Mouse (Mus musculus) embryonic facial prominence, embryonic 15.5 days (tissue): Measurements from ENCODE around the gene Smoc1. TPM values are rescaled to one million over a fixed set of nuclear protein-coding genes. Genes with fewer than 3 reads are reported as not detected.

Source experiments
- ATAC-seq: fragments of 200-750 bp; cut with Nextera tagmentation; 2 replicates; pipeline ENCODE4 v1.8.0; 2017; ENCODE audit warnings: low read depth, moderate TSS enrichment; ENCODE audit not compliant: insufficient number of reproducible peaks, low FRiP score, low TSS enrichment
- H3K27ac ChIP-seq: fragments of 300-500 bp; sonication (generic); replicated peaks from 2 replicates; pipeline ENCODE4 v1.5.1; 2015; ENCODE audit warnings: mild to moderate bottlenecking, inconsistent platforms
- H3K27me3 ChIP-seq: fragments of 300-500 bp; sonication (generic); 2 replicates; pipeline ENCODE4 v1.6.1; 2015; ENCODE audit warnings: inconsistent platforms
- H3K36me3 ChIP-seq: fragments of 300-500 bp; sonication (generic); 2 replicates; pipeline ENCODE4 v1.6.1; 2015; ENCODE audit warnings: mild to moderate bottlenecking, inconsistent platforms
- H3K4me1 ChIP-seq: fragments of 300-500 bp; sonication (generic); 2 replicates; pipeline ENCODE4 v1.6.1; 2015; ENCODE audit warnings: inconsistent platforms
- H3K4me2 ChIP-seq: fragments of 300-500 bp; sonication (generic); replicated peaks from 2 replicates; pipeline ENCODE4 v1.6.1; 2015; ENCODE audit warnings: mild to moderate bottlenecking, inconsistent platforms
- H3K4me3 ChIP-seq: fragments of 300-500 bp; sonication (generic); replicated peaks from 2 replicates; pipeline ENCODE4 v1.5.1; 2015; ENCODE audit warnings: mild to moderate bottlenecking, inconsistent platforms
- H3K9ac ChIP-seq: fragments of 300-500 bp; sonication (generic); 2 replicates; pipeline ENCODE4 v1.6.1; 2015; ENCODE audit warnings: inconsistent platforms
- H3K9me3 ChIP-seq: fragments of 300-500 bp; sonication (generic); replicated peaks from 2 replicates; pipeline ENCODE4 v1.6.1; 2016; ENCODE audit warnings: inconsistent platforms
- WGBS: fragments of 180-500 bp; shearing (Covaris S2); methylation state at CpG from one replicate; pipeline ENCODE4 v1.1.7; 2015; 5-methylcytosine and 5-hydroxymethylcytosine counted together
- polyA plus RNA-seq: library from polyadenylated mRNA; unstranded; fragments of >200 nt; fragmentation: Nextera tagmentation; extraction: Ambion mirVana; gene quantifications from 2 replicates; pipeline ENCODE4 v1.2.1, GENCODE M21; 2015

Gene Smoc1
- 7.1 and 8.1 TPM in 2 replicates for polyA plus RNA-seq

DNA sequence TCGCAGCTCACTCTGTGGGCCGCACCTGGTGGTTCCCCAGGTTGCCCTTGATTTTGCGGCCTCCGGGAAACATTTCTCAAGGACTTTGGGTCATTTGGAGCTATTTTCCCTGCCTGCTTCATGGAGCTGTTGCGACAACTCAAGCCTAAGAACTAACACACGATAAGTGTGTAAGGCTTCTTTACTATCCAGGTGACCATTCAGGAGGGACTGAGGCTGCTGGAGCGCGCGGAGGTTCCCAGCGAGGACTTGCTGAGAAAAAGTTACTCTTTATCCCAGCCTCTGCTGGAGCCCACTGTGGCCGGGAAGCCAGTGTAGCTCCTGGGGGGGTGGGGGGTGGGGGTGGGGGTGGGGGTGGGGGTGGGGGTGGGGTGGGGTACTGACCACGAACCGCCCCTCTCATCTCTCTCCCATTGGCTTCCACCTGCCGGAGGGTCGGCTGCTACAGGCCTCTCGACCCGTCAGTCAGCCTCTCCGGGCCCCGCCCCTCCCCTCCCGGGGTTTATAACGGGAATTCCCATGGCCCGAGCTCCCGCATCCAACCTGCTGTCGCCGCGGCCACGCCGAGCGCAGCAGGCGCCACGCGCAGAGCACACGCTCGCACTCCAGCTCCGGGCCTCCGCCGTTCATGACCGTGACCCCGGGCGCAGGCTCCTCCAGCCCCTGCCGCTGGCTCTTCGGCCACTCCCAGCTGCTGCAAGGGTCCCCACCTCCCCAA is at the start of gene Smoc1:
Smoc1 (plus strand) TSS at position 532 of the 718 bp plus-strand sequence.
- Histone ChIP-seq H3K4me3 (peak within 1 kb of the TSS; percentile 58), H3K27me3 (peaks cover 33% of the 10 kb centered on the region), H3K4me1 (peaks cover 20% of the 10 kb centered on the region), H3K27ac (no peak within 1 kb of the TSS), H3K4me2 (peak within 1 kb of the TSS; percentile 98), H3K9me3 (no peaks in the 10 kb centered on the region), H3K9ac (peak within 1 kb of the TSS; percentile 40), H3K36me3 (no peaks in the 10 kb centered on the region)
- WGBS = 3% methylated on average over 41 of the region's 42 CpGs
- ATAC-seq = peak; percentile 77

GRCm38 (mm10) chr12:80982326-80982725 is 44.3 kb upstream of the Smoc1 start:
- no peak for ATAC-seq
- Histone ChIP-seq H3K27me3 (no peaks in the 10 kb centered on the region), H3K27ac (no peak overlapping the region), H3K9ac (no peak overlapping the region), H3K9me3 (no peaks in the 10 kb centered on the region), H3K4me3 (no peak overlapping the region), H3K36me3 (no peaks in the 10 kb centered on the region), H3K4me1 (no peaks in the 10 kb centered on the region), H3K4me2 (no peak overlapping the region)
- WGBS = 2% methylated on average over 7 of the region's 7 CpGs

DNA sequence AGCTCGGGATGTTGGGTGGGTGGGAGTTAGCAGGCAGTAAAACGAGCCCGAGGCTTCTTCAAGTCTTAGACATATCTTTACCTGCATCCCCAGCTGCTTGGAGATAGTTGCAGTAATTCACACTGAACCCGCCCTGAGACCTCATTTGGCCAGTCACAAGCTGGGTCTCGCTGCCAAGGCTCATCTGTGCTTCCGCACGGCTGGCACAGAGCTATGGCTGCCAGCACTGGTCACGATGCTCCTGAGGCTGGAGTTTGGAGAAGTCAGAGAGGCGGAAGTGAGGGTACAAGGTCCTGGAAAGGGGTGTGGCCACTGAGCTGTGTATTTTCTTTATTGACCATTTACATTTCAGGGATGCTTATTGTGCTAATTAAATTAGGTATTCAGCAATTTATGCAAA is 42.9 kb upstream of the Smoc1 start:
- WGBS = 70% methylated on average over 9 of the region's 9 CpGs
- Histone ChIP-seq H3K4me1 (no peaks in the 10 kb centered on the region), H3K27me3 (no peaks in the 10 kb centered on the region), H3K9me3 (no peaks in the 10 kb centered on the region), H3K27ac (no peak overlapping the region), H3K9ac (no peak overlapping the region), H3K4me3 (no peak overlapping the region), H3K4me2 (no peak overlapping the region), H3K36me3 (no peaks in the 10 kb centered on the region)
- no peak for ATAC-seq

GRCm38 (mm10) chr12:80986628-80987027 is 40.0 kb upstream of the Smoc1 start:
- Histone ChIP-seq H3K27me3 (no peaks in the 10 kb centered on the region), H3K4me3 (no peak overlapping the region), H3K9me3 (no peaks in the 10 kb centered on the region), H3K27ac (no peak overlapping the region), H3K36me3 (no peaks in the 10 kb centered on the region), H3K4me1 (no peaks in the 10 kb centered on the region), H3K4me2 (no peak overlapping the region), H3K9ac (no peak overlapping the region)
- WGBS = 78% methylated on average over 4 of the region's 4 CpGs
- ATAC-seq = no peak

- no peaks in the 10 kb centered on the region for H3K36me3 ChIP-seq
- ATAC-seq = no peak
- no peaks in the 10 kb centered on the region for H3K9me3 ChIP-seq
- H3K4me1 ChIP-seq = no peaks in the 10 kb centered on the region
- WGBS = 75% methylated on average over 3 of the region's 3 CpGs
- H3K27ac ChIP-seq = no peak overlapping the region
- no peak overlapping the region for H3K4me3 ChIP-seq
- H3K27me3 ChIP-seq = no peaks in the 10 kb centered on the region
- no peak overlapping the region for H3K4me2 ChIP-seq
- no peak overlapping the region for H3K9ac ChIP-seq
These were observed 38.3 kb upstream of the Smoc1 start for GRCm38 (mm10) chr12:80988286-80988685.

DNA sequence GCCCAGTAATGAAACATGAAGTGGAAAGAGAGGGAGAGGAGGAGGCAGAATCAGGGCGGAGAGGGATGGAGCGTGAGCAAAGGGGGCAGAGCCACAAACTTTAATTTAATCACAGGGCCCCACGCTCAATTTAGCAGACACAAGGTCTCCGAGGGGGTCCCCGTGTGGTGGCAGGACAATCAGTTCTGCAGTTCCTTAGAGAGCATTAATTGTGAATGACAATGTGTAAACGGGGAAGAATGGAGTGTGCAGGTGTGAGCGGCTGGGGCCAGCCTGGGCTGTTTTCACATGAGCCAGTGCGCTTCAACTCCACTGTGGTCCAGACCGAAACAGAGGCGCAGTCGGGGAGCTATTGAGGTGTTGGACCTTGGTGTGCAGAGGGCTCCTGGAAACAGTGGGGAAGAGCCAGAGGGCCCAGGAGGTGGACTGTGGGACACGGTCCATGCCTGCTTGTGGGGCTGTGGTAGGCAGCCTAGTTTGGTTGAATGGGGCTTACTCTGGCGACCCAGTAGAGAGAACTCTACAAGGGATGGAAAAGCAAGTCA is 35.6 kb upstream of the Smoc1 start:
- H3K36me3 ChIP-seq = no peaks in the 10 kb centered on the region
- ATAC-seq = no peak
- H3K27me3 ChIP-seq = no peaks in the 10 kb centered on the region
- H3K4me1 ChIP-seq = no peaks in the 10 kb centered on the region
- H3K9ac ChIP-seq = no peak overlapping the region
- H3K27ac ChIP-seq = no peak overlapping the region
- H3K9me3 ChIP-seq = no peaks in the 10 kb centered on the region
- H3K4me3 ChIP-seq = no peak overlapping the region
- 83% methylated on average over 13 of the region's 13 CpGs for WGBS
- H3K4me2 ChIP-seq = no peak overlapping the region

DNA sequence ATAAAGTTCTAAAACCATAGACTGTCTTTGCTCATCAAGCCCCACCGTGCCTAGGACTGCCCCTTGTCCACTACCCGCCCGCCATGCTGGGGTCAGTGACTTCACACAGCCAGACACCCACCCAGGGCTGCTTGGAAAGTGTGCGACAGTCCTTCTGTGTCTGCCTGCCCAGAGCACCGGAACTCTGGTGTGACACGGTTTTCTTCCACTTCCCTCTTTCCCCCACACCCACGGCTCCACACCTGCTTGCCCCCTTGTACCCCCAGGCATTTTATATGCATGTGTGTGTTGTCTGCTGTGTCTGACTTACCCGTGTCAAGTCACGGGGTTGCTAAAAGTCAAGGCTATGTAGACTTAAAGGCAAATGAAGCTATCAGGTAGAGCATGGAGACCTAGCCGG is 34.8 kb upstream of the Smoc1 start:
- no peak overlapping the region for H3K9ac ChIP-seq
- no peak overlapping the region for H3K4me3 ChIP-seq
- ATAC-seq = no peak
- 74% methylated on average over 10 of the region's 10 CpGs for WGBS
- H3K4me1 ChIP-seq = no peaks in the 10 kb centered on the region
- no peak overlapping the region for H3K27ac ChIP-seq
- H3K27me3 ChIP-seq = no peaks in the 10 kb centered on the region
- no peaks in the 10 kb centered on the region for H3K36me3 ChIP-seq
- no peak overlapping the region for H3K4me2 ChIP-seq
- H3K9me3 ChIP-seq = no peaks in the 10 kb centered on the region

GRCm38 (mm10) chr12:80992540-80993122 is 34.0 kb upstream of the Smoc1 start:
- no peaks in the 10 kb centered on the region for H3K27me3 ChIP-seq
- H3K4me3 ChIP-seq = no peak overlapping the region
- no peak overlapping the region for H3K27ac ChIP-seq
- no peaks in the 10 kb centered on the region for H3K4me1 ChIP-seq
- no peak overlapping the region for H3K9ac ChIP-seq
- WGBS = 81% methylated on average over 8 of the region's 8 CpGs
- H3K4me2 ChIP-seq = no peak overlapping the region
- H3K36me3 ChIP-seq = no peaks in the 10 kb centered on the region
- no peak for ATAC-seq
- H3K9me3 ChIP-seq = no peaks in the 10 kb centered on the region

GRCm38 (mm10) chr12:80993773-80994172 is 32.8 kb upstream of the Smoc1 start:
- H3K9me3 ChIP-seq = no peaks in the 10 kb centered on the region
- 67% methylated on average over 1 of the region's 1 CpGs for WGBS
- peaks cover 5% of the 10 kb centered on the region for H3K4me1 ChIP-seq
- H3K4me3 ChIP-seq = no peak overlapping the region
- H3K27ac ChIP-seq = no peak overlapping the region
- ATAC-seq = no peak
- H3K4me2 ChIP-seq = no peak overlapping the region
- H3K36me3 ChIP-seq = no peaks in the 10 kb centered on the region
- peaks cover 5% of the 10 kb centered on the region; the same call in 1 of the 2 replicates for H3K27me3 ChIP-seq
- no peak overlapping the region for H3K9ac ChIP-seq

DNA sequence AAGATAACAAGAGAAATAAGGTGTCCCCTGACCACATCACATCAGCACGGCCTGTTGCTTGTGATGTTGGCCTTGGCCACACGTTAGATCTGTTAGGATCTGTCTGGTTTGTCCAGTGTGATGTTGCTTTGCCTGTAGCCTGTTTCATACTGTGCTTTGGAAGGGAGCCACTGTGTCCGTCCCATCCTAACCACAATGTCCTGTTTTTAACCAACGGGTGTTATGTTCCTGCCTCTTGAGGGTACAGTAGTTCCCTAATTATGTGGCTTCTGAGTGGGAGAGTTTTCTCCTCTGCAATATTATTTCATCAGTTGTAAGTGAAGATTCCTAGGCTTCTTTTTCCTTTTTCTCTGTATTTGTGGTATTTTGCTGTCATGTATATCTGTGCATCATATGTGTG is 31.3 kb upstream of the Smoc1 start:
- Histone ChIP-seq H3K9ac (no peak overlapping the region), H3K4me3 (no peak overlapping the region), H3K9me3 (no peaks in the 10 kb centered on the region), H3K27me3 (peaks cover 7% of the 10 kb centered on the region; the same call in 1 of the 2 replicates), H3K27ac (no peak overlapping the region), H3K36me3 (no peaks in the 10 kb centered on the region), H3K4me1 (peaks cover 9% of the 10 kb centered on the region), H3K4me2 (no peak overlapping the region)
- WGBS = 77% methylated on average over 4 of the region's 4 CpGs
- ATAC-seq = no peak

- Histone ChIP-seq H3K4me2 (no peak overlapping the region), H3K9me3 (no peaks in the 10 kb centered on the region), H3K27me3 (peaks cover 7% of the 10 kb centered on the region; the same call in 1 of the 2 replicates), H3K27ac (no peak overlapping the region), H3K4me1 (peaks cover 9% of the 10 kb centered on the region), H3K4me3 (no peak overlapping the region), H3K36me3 (no peaks in the 10 kb centered on the region), H3K9ac (no peak overlapping the region)
- 63% methylated on average over 4 of the region's 4 CpGs for WGBS
- ATAC-seq = no peak
These were observed 29.0 kb upstream of the Smoc1 start for GRCm38 (mm10) chr12:80997652-80998051.
